Mouse (Mus musculus): ENCODE results near the gene Anks1b. TPM values are rescaled to one million over a fixed set of nuclear protein-coding genes. Genes with fewer than 3 reads are reported as not detected.

Anks1b gene
- polyA plus RNA-seq, 1 experiment from 2014 or later: 78.3 TPM

DNA sequence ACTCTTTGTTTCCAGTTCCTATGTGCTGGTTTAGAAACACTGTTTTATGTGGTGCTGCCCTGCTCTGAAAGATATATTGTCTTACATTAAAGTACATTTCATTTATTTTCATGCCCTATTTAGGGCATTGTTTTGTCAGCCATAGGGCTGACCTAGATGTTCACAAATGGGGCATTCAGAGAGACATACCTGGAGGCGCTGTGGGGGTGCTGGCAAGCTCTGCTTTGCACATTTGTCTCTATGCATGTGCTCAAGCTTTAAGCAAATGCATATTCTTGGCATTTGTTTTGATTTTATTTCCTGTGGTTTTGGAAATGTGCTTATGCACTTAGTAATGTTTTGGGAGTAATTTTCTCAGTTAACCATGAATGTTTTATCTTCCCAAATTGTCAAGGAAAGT, 43.8 kb downstream of the Anks1b start:
- Histone ChIP-seq H3K27ac (ENCODE audit: low read depth, low read length) (no peak overlapping the region), H3K36me3 (ENCODE audit: control insufficient read depth, insufficient read depth, low read length) (no peaks in the 10 kb centered on the region), H3K4me1 (ENCODE audit: control insufficient read depth, insufficient read depth, low read depth, low read length) (no peaks in the 10 kb centered on the region), H3K4me3 (ENCODE audit: low read length) (no peak overlapping the region), H3K27me3 (replicated peaks; ENCODE audit: control insufficient read depth, insufficient read depth, low read length) (no peaks in the 10 kb centered on the region), H3K4me2 (ENCODE audit: low read length) (no peak overlapping the region), H3K9ac (ENCODE audit: low read depth, low read length) (no peak overlapping the region), H3K9me3 (ENCODE audit: control insufficient read depth, low read length) (no peaks in the 10 kb centered on the region)
- ATAC-seq: no peak
- WGBS: 83% methylated on average over 1 of the region's 1 CpGs

GRCm38 (mm10) chr10:89921965-89922364, 48.7 kb downstream of the Anks1b start:
- ATAC-seq: no peak
- Histone ChIP-seq H3K9ac (ENCODE audit: low read depth, low read length) (no peak overlapping the region), H3K9me3 (ENCODE audit: control insufficient read depth, low read length) (peaks cover 12% of the 10 kb centered on the region), H3K4me3 (ENCODE audit: low read length) (no peak overlapping the region), H3K27me3 (replicated peaks; ENCODE audit: control insufficient read depth, insufficient read depth, low read length) (no peaks in the 10 kb centered on the region), H3K27ac (ENCODE audit: low read depth, low read length) (no peak overlapping the region), H3K4me2 (ENCODE audit: low read length) (no peak overlapping the region), H3K36me3 (ENCODE audit: control insufficient read depth, insufficient read depth, low read length) (no peaks in the 10 kb centered on the region), H3K4me1 (ENCODE audit: control insufficient read depth, insufficient read depth, low read depth, low read length) (no peaks in the 10 kb centered on the region)
- 86% methylated on average over 4 of the region's 4 CpGs for WGBS

DNA sequence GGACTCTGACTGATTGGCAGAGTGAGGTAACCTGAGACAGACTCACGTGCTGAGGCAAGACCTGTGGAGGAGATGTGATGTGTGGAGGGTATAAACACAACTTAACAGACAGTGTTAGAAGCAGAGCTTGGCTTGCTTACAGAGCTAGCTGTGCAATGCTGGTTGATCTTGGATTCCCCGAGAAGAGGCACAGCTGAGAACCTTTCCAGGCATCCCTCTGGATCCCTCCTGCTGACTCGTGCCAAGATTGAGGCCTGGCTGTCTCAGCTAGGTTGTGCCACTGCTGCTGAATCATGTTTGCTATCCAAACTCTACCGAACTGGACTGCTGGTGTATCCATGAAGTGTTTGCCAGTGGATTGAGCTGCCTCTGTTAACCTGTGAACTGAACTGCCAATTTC, 68.9 kb downstream of the Anks1b start:
- no peaks in the 10 kb centered on the region for H3K27me3 ChIP-seq (replicated peaks; ENCODE audit: control insufficient read depth, insufficient read depth, low read length)
- H3K4me3 ChIP-seq (ENCODE audit: low read length): no peak overlapping the region
- no peak overlapping the region for H3K4me2 ChIP-seq (ENCODE audit: low read length)
- H3K4me1 ChIP-seq (ENCODE audit: control insufficient read depth, insufficient read depth, low read depth, low read length): no peaks in the 10 kb centered on the region
- no peak for ATAC-seq
- 74% methylated on average over 4 of the region's 4 CpGs for WGBS
- no peak overlapping the region for H3K27ac ChIP-seq (ENCODE audit: low read depth, low read length)
- H3K9ac ChIP-seq (ENCODE audit: low read depth, low read length): no peak overlapping the region
- no peaks in the 10 kb centered on the region for H3K9me3 ChIP-seq (ENCODE audit: control insufficient read depth, low read length)
- no peaks in the 10 kb centered on the region for H3K36me3 ChIP-seq (ENCODE audit: control insufficient read depth, insufficient read depth, low read length)

DNA sequence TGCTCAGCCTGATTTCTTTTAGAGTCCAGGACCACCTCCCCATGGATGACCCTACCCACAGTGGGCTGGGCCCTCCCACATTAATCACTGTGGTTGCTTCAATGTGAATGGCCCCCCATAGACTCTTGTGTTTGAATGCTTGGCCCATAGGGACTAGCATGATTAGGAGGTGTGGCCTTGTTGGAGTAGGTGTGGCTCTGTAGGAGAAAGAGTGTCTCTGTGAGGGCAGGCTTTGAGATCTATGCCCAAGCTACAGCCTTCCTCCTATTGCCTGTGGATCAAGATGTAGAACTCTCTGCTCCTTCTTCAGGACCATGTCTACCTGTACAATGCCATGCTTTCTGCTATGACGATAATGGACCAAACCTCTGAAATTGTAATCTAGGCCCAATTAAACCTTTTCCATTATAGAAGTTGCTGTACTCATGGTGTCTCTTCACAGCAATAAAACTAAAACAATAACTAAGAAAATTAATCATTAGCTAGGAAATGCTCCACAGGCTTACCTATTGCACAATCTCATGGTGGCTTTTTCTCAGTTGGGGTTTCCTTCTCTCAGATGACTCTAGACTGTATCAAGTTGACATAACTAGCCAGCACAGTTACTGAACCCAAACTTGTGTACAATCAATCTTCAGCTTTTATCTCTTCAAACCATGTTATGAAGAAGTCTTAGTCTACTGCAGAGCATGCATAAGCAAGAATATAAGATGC, 73.5 kb downstream of the Anks1b start:
- no peaks in the 10 kb centered on the region for H3K36me3 ChIP-seq (ENCODE audit: control insufficient read depth, insufficient read depth, low read length)
- no peak overlapping the region for H3K9ac ChIP-seq (ENCODE audit: low read depth, low read length)
- H3K4me3 ChIP-seq (ENCODE audit: low read length): no peak overlapping the region
- no peaks in the 10 kb centered on the region for H3K27me3 ChIP-seq (replicated peaks; ENCODE audit: control insufficient read depth, insufficient read depth, low read length)
- H3K9me3 ChIP-seq (ENCODE audit: control insufficient read depth, low read length): no peaks in the 10 kb centered on the region
- no peak overlapping the region for H3K4me2 ChIP-seq (ENCODE audit: low read length)
- no peaks in the 10 kb centered on the region for H3K4me1 ChIP-seq (ENCODE audit: control insufficient read depth, insufficient read depth, low read depth, low read length)
- no peak for ATAC-seq
- H3K27ac ChIP-seq (ENCODE audit: low read depth, low read length): no peak overlapping the region
- WGBS: 100% methylated on average over 1 of the region's 1 CpGs

- Histone ChIP-seq H3K4me2 (ENCODE audit: low read length) (no peak overlapping the region), H3K27me3 (replicated peaks; ENCODE audit: control insufficient read depth, insufficient read depth, low read length) (no peaks in the 10 kb centered on the region), H3K36me3 (ENCODE audit: control insufficient read depth, insufficient read depth, low read length) (no peaks in the 10 kb centered on the region), H3K4me3 (ENCODE audit: low read length) (no peak overlapping the region), H3K9me3 (ENCODE audit: control insufficient read depth, low read length) (no peaks in the 10 kb centered on the region), H3K4me1 (ENCODE audit: control insufficient read depth, insufficient read depth, low read depth, low read length) (no peaks in the 10 kb centered on the region), H3K27ac (ENCODE audit: low read depth, low read length) (no peak overlapping the region), H3K9ac (ENCODE audit: low read depth, low read length) (no peak overlapping the region)
- ATAC-seq: no peak
- 84% methylated on average over 4 of the region's 4 CpGs for WGBS
Measured at GRCm38 (mm10) chr10:89974361-89974760, 101.1 kb downstream of the Anks1b start.

DNA sequence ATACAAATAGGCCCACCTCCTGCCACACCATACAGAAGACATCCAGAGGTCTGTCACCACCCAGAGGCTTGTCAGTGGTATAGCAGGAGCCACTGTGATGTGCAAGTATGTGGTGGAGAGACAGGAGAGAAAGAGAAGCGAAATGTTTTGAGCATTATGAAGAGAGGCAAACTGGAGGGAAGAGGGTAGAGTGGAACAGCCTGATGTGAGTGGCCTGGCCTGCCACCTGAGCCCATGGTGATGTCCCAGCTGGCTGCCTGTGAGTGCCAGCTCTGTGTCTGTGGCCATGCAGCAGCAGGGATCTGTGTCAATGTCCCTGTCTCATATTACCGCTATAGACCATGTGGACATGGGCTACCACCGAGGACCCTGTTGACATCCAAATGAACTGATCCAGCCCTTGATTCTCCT, 102.1 kb downstream of the Anks1b start:
- 66% methylated on average over 3 of the region's 3 CpGs for WGBS
- H3K9me3 ChIP-seq (ENCODE audit: control insufficient read depth, low read length): no peaks in the 10 kb centered on the region
- no peak overlapping the region for H3K4me3 ChIP-seq (ENCODE audit: low read length)
- H3K27me3 ChIP-seq (replicated peaks; ENCODE audit: control insufficient read depth, insufficient read depth, low read length): no peaks in the 10 kb centered on the region
- peak; percentile 71 for ATAC-seq
- H3K36me3 ChIP-seq (ENCODE audit: control insufficient read depth, insufficient read depth, low read length): no peaks in the 10 kb centered on the region
- H3K4me1 ChIP-seq (ENCODE audit: control insufficient read depth, insufficient read depth, low read depth, low read length): no peaks in the 10 kb centered on the region
- no peak overlapping the region for H3K27ac ChIP-seq (ENCODE audit: low read depth, low read length)
- no peak overlapping the region for H3K9ac ChIP-seq (ENCODE audit: low read depth, low read length)
- H3K4me2 ChIP-seq (ENCODE audit: low read length): no peak overlapping the region

DNA sequence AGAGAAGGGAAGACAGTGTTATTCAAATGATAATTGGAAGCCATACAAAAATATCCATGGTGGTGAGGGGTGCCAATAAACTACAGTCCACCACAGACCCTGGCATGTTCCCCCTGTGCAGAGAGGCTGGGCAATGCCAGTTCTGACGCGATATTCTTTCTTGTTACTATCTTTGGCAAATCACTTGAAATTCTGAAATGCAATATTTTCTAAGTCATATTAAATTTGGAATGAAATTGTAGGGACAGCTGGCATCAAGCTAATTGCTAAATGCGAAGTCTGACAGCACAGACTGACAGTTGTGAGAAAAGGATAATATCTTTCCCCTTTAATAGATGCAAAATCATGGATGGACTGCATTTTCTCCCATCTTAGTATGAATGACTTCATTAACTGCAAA, 103.3 kb downstream of the Anks1b start:
- Histone ChIP-seq H3K4me2 (ENCODE audit: low read length) (no peak overlapping the region), H3K9ac (ENCODE audit: low read depth, low read length) (no peak overlapping the region), H3K9me3 (ENCODE audit: control insufficient read depth, low read length) (no peaks in the 10 kb centered on the region), H3K36me3 (ENCODE audit: control insufficient read depth, insufficient read depth, low read length) (no peaks in the 10 kb centered on the region), H3K4me3 (ENCODE audit: low read length) (no peak overlapping the region), H3K27ac (ENCODE audit: low read depth, low read length) (no peak overlapping the region), H3K4me1 (ENCODE audit: control insufficient read depth, insufficient read depth, low read depth, low read length) (no peaks in the 10 kb centered on the region), H3K27me3 (replicated peaks; ENCODE audit: control insufficient read depth, insufficient read depth, low read length) (no peaks in the 10 kb centered on the region)
- WGBS: 83% methylated on average over 3 of the region's 3 CpGs
- ATAC-seq: no peak

GRCm38 (mm10) chr10:89994171-89994570, 120.9 kb downstream of the Anks1b start:
- ATAC-seq: no peak
- 89% methylated on average over 5 of the region's 5 CpGs for WGBS
- Histone ChIP-seq H3K9ac (ENCODE audit: low read depth, low read length) (no peak overlapping the region), H3K27me3 (replicated peaks; ENCODE audit: control insufficient read depth, insufficient read depth, low read length) (no peaks in the 10 kb centered on the region), H3K4me3 (ENCODE audit: low read length) (no peak overlapping the region), H3K9me3 (ENCODE audit: control insufficient read depth, low read length) (no peaks in the 10 kb centered on the region), H3K36me3 (ENCODE audit: control insufficient read depth, insufficient read depth, low read length) (no peaks in the 10 kb centered on the region), H3K27ac (ENCODE audit: low read depth, low read length) (no peak overlapping the region), H3K4me1 (ENCODE audit: control insufficient read depth, insufficient read depth, low read depth, low read length) (no peaks in the 10 kb centered on the region), H3K4me2 (ENCODE audit: low read length) (no peak overlapping the region)

GRCm38 (mm10) chr10:89995621-89996428, 122.5 kb downstream of the Anks1b start:
- no peaks in the 10 kb centered on the region for H3K36me3 ChIP-seq (ENCODE audit: control insufficient read depth, insufficient read depth, low read length)

More at GRCm38 (mm10) chr10:89995621-89996428, 122.5 kb downstream of the Anks1b start:
- no peak for ATAC-seq
- whole genome bisulfite sequencing: 66% methylated on average over 6 of the region's 6 CpGs
- no peak overlapping the region for H3K4me2 ChIP-seq (ENCODE audit: low read length)
- no peak overlapping the region for H3K4me3 ChIP-seq (ENCODE audit: low read length)
- no peaks in the 10 kb centered on the region for H3K9me3 ChIP-seq (ENCODE audit: control insufficient read depth, low read length)
- H3K27ac ChIP-seq (ENCODE audit: low read depth, low read length): no peak overlapping the region
- H3K27me3 ChIP-seq (replicated peaks; ENCODE audit: control insufficient read depth, insufficient read depth, low read length): no peaks in the 10 kb centered on the region
- no peaks in the 10 kb centered on the region for H3K4me1 ChIP-seq (ENCODE audit: control insufficient read depth, insufficient read depth, low read depth, low read length)
- no peak overlapping the region for H3K9ac ChIP-seq (ENCODE audit: low read depth, low read length)

All from hindbrain, embryonic 16.5 days (tissue).